24 mouse cellular contexts compared by ENCODE assay signal in genomic region chr11:36228654-36229053, GRCm38 (mm10).
A peak's percentile ranks its signal among the peaks of the same experiment; 100 is the strongest.
DNase-seq lines count a peak whose midpoint lies in the region; ATAC-seq and TF ChIP-seq lines count a peak whose summit lies in the region.
"Had no signal": no experiment of that assay in that cellular context is flagged by ENCODE, and none has a peak within 500 bp of the region (broad histone marks: within the 10 kb centered on the region; RNA-seq: fewer than 3 reads in every experiment).

No protein-coding gene starts in this region.

- H3K4me2 ChIP-seq in hindbrain, postnatal 0 days (ENCODE audit: low read depth, low read length): no peak overlapping the region
- H3K4me2 ChIP-seq in hindbrain, embryonic 16.5 days (ENCODE audit: low read length): no peak overlapping the region
- H3K4me2 ChIP-seq in midbrain, embryonic 11.5 days: no peak overlapping the region
- no peak overlapping the region for H3K4me2 ChIP-seq in midbrain, embryonic 15.5 days
- H3K4me2 ChIP-seq: embryonic facial prominence, embryonic 15.5 days; forebrain, embryonic 13.5 days; heart, embryonic 11.5 days; liver, embryonic 12.5 days had no signal

- H3K9ac ChIP-seq in hindbrain, postnatal 0 days (replicated peaks; ENCODE audit: low read length): no peak overlapping the region
- no peak overlapping the region for H3K9ac ChIP-seq in hindbrain, embryonic 16.5 days (ENCODE audit: low read depth, low read length)
- no peak overlapping the region for H3K9ac ChIP-seq in midbrain, embryonic 11.5 days (ENCODE audit: low read length)
- no peak overlapping the region for H3K9ac ChIP-seq in midbrain, embryonic 15.5 days
- H3K9ac ChIP-seq: embryonic facial prominence, embryonic 15.5 days; forebrain, embryonic 13.5 days; liver, embryonic 12.5 days; liver, postnatal 0 days had no signal

- WGBS in hindbrain, postnatal 0 days: 79% methylated on average over 11 of the region's 11 CpGs
- 78% methylated on average over 11 of the region's 11 CpGs for WGBS in hindbrain, embryonic 16.5 days
- WGBS in midbrain, embryonic 11.5 days: 86% methylated on average over 11 of the region's 11 CpGs
- 80% methylated on average over 11 of the region's 11 CpGs for WGBS in midbrain, embryonic 15.5 days

- no peaks in the 10 kb centered on the region for H3K9me3 ChIP-seq in hindbrain, postnatal 0 days (ENCODE audit: low read length)
- no peaks in the 10 kb centered on the region for H3K9me3 ChIP-seq in hindbrain, embryonic 16.5 days (ENCODE audit: control insufficient read depth, low read length)
- no peaks in the 10 kb centered on the region for H3K9me3 ChIP-seq in midbrain, embryonic 11.5 days (ENCODE audit: control insufficient read depth, low read length)
- H3K9me3 ChIP-seq in midbrain, embryonic 15.5 days: no peaks in the 10 kb centered on the region
- H3K9me3 ChIP-seq: embryonic facial prominence, embryonic 10.5 days; embryonic facial prominence, embryonic 15.5 days; forebrain, embryonic 13.5 days; liver, embryonic 12.5 days had no signal

- TF ChIP-seq CTCF in hindbrain, postnatal 0 days (IDR thresholded peaks at IDR 0.05; ENCODE audit: low read depth): no peak

- H3K27me3 ChIP-seq in hindbrain, postnatal 0 days (ENCODE audit: insufficient read depth, low read length): no peaks in the 10 kb centered on the region
- H3K27me3 ChIP-seq in hindbrain, embryonic 16.5 days (replicated peaks; ENCODE audit: control insufficient read depth, insufficient read depth, low read length): no peaks in the 10 kb centered on the region
- H3K27me3 ChIP-seq in midbrain, embryonic 11.5 days (ENCODE audit: control insufficient read depth, insufficient read depth, low read length): no peaks in the 10 kb centered on the region
- no peaks in the 10 kb centered on the region for H3K27me3 ChIP-seq in midbrain, embryonic 15.5 days (replicated peaks)
- H3K27me3 ChIP-seq: embryonic facial prominence, embryonic 15.5 days; forebrain, embryonic 13.5 days; liver, embryonic 12.5 days had no signal

- no peaks in the 10 kb centered on the region for H3K36me3 ChIP-seq in hindbrain, postnatal 0 days (ENCODE audit: insufficient read depth, low read length)
- no peaks in the 10 kb centered on the region for H3K36me3 ChIP-seq in hindbrain, embryonic 16.5 days (ENCODE audit: control insufficient read depth, insufficient read depth, low read length)
- H3K36me3 ChIP-seq in midbrain, embryonic 11.5 days (ENCODE audit: control insufficient read depth, insufficient read depth, low read length): no peaks in the 10 kb centered on the region
- H3K36me3 ChIP-seq in midbrain, embryonic 15.5 days (replicated peaks): no peaks in the 10 kb centered on the region
- H3K36me3 ChIP-seq: embryonic facial prominence, embryonic 10.5 days; embryonic facial prominence, embryonic 15.5 days; G1E; liver, embryonic 12.5 days had no signal

- peak; percentile 57 for DNase-seq in heart, adult 11 months
- DNase-seq in heart, postnatal 4 days: no peak
- no peak for DNase-seq in hindbrain, postnatal 0 days (ENCODE audit: low spot score)
- no peak for DNase-seq in midbrain, embryonic 11.5 days (ENCODE audit: low spot score, missing footprints)
- no peak for DNase-seq in cerebellum, adult 8-10 months
- DNase-seq: adrenal gland, adult 8-10 months; cerebellum, adult 2 months; cerebellum, postnatal 25 days; gastrocnemius, postnatal 14 days; kidney, postnatal 14 days; left cerebral cortex, postnatal 4 days; liver, postnatal 0 days; lung, postnatal 36 days; right cerebral cortex, postnatal 25 days; thymus, postnatal 4 days had no signal

- H3K27ac ChIP-seq in hindbrain, postnatal 0 days: no peak overlapping the region
- no peak overlapping the region for H3K27ac ChIP-seq in hindbrain, embryonic 16.5 days (ENCODE audit: low read depth, low read length)
- no peak overlapping the region for H3K27ac ChIP-seq in midbrain, embryonic 11.5 days (ENCODE audit: low read depth, low read length)
- H3K27ac ChIP-seq in midbrain, embryonic 15.5 days: no peak overlapping the region
- H3K27ac ChIP-seq: embryonic facial prominence, embryonic 10.5 days; embryonic facial prominence, embryonic 15.5 days; forebrain, embryonic 13.5 days; liver, embryonic 12.5 days had no signal

- peak; percentile 38; the same call in 1 of the 2 replicates for ATAC-seq in hindbrain, postnatal 0 days
- no peak for ATAC-seq in hindbrain, embryonic 16.5 days
- 0 out of 2 replicates have a peak, but pooled peaks have one; percentile 27 for ATAC-seq in midbrain, embryonic 11.5 days (ENCODE audit: low FRiP score)
- no peak for ATAC-seq in midbrain, embryonic 15.5 days (replicated peaks)
- ATAC-seq: forebrain, embryonic 13.5 days; intestine, postnatal 0 days; liver, embryonic 12.5 days; liver, postnatal 0 days had no signal

- no peaks in the 10 kb centered on the region for H3K4me1 ChIP-seq in hindbrain, postnatal 0 days (ENCODE audit: insufficient read depth, low read length)
- H3K4me1 ChIP-seq in hindbrain, embryonic 16.5 days (ENCODE audit: control insufficient read depth, insufficient read depth, low read depth, low read length): no peaks in the 10 kb centered on the region
- H3K4me1 ChIP-seq in midbrain, embryonic 11.5 days (ENCODE audit: control insufficient read depth, insufficient read depth, low read length): no peaks in the 10 kb centered on the region; the same call in 1 of the 2 replicates
- H3K4me1 ChIP-seq in midbrain, embryonic 15.5 days: peaks cover 14% of the 10 kb centered on the region
- H3K4me1 ChIP-seq: embryonic facial prominence, embryonic 15.5 days; liver, embryonic 12.5 days had no signal

- no peak overlapping the region for H3K4me3 ChIP-seq in hindbrain, postnatal 0 days (ENCODE audit: low read length)
- H3K4me3 ChIP-seq in hindbrain, embryonic 16.5 days (ENCODE audit: low read length): no peak overlapping the region
- no peak overlapping the region for H3K4me3 ChIP-seq in midbrain, embryonic 11.5 days (ENCODE audit: low read depth, low read length)
- H3K4me3 ChIP-seq in midbrain, embryonic 15.5 days: no peak overlapping the region
- H3K4me3 ChIP-seq: embryonic facial prominence, embryonic 10.5 days; embryonic facial prominence, embryonic 15.5 days; forebrain, embryonic 13.5 days; liver, embryonic 12.5 days had no signal

Comparison
In these comparisons a context has a peak if more than half of its experiments do, and no peak if none do; other contexts are left out.
1. ATAC-seq: peak in hindbrain, postnatal 0 days (single experiment) and midbrain, embryonic 11.5 days (single experiment); none in hindbrain, embryonic 16.5 days (single experiment) and midbrain, embryonic 15.5 days (single experiment).